ENCODE assay signal across 8 mouse cellular contexts in the genomic region with DNA sequence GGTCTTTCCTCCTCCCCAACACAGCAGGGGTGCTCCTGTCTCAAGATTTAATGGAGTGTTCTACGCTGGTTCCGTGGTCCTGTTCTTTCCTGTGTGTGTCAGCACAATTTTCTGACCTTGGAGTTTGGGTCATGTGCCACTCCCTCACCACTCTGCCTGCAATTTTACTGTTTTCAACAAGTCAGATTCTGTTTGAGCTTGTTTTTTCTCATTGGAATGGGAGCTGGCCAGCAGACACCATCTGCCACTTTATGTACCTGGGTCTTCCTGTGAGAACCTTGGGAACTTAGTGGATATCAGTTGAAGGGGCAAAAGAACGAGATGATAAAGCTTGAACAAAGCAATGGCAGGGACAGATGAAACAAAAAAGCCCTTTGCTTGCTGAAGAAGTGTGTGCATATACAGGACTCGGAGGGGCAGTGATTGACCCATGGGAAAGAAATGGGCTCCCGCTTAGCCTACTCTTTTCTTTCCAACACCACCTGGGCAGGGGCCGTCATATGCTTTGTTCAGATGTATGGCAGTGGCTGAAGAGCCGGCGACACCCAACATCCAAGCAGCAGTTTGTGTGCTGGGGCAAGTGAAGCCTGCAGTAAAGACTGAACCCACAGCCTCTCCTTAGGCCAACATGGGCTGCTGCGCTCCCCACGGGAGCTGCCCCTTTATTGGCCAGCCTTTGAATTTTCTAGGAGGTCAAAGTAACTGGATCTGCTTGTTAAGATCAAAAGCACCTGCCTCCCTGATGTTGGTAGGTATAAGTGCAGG. TPM values are rescaled to one million over a fixed set of nuclear protein-coding genes. Genes with fewer than 3 reads are reported as not detected.
DNase-seq lines count a peak whose midpoint lies in the region; ATAC-seq and TF ChIP-seq lines count a peak whose summit lies in the region.

No protein-coding gene starts in this region.

- peak overlapping the region; percentile 99 for H3K4me2 ChIP-seq in limb, embryonic 13.5 days (replicated peaks)
- H3K4me2 ChIP-seq in stomach, postnatal 0 days (replicated peaks; ENCODE audit: low read depth), result peak overlapping the region; percentile 100

- DNase-seq in embryo, embryonic 10.5 days (ENCODE audit: low spot score), result peak; percentile 39
- DNase-seq in embryo, embryonic 9.5 days (ENCODE audit: extremely low spot score), result no peak
- no peak for DNase-seq in testis, postnatal 14 days (ENCODE audit: low spot score)
- DNase-seq in stomach, postnatal 0 days (ENCODE audit: low spot score), result no peak
- no peak for DNase-seq in gastrocnemius, postnatal 4 days (ENCODE audit: low spot score in 2 of 2)
- no peak for DNase-seq in adipocyte (ENCODE audit: low spot score)

- no peaks in the 10 kb centered on the region for H3K9me3 ChIP-seq in limb, embryonic 13.5 days
- H3K9me3 ChIP-seq in stomach, postnatal 0 days (ENCODE audit: control insufficient read depth, low read length), result no peaks in the 10 kb centered on the region

- peak overlapping the region; percentile 93 for H3K4me3 ChIP-seq in testis, adult 2 months (ENCODE audit: control insufficient read depth, low read depth, low read length)
- H3K4me3 ChIP-seq in limb, embryonic 13.5 days, result peak overlapping the region; percentile 86
- peak overlapping the region; percentile 89 for H3K4me3 ChIP-seq in stomach, postnatal 0 days (ENCODE audit: low read depth, low read length)

- no peaks in the 10 kb centered on the region for H3K36me3 ChIP-seq in testis, adult 2 months (ENCODE audit: control insufficient read depth, insufficient read depth, low read length)
- peaks cover 8% of the 10 kb centered on the region; the same call in 1 of the 2 replicates for H3K36me3 ChIP-seq in limb, embryonic 13.5 days
- no peaks in the 10 kb centered on the region for H3K36me3 ChIP-seq in stomach, postnatal 0 days (ENCODE audit: control insufficient read depth, insufficient read depth, low read length)

- H3K9ac ChIP-seq in limb, embryonic 13.5 days, result peak overlapping the region; percentile 96
- H3K9ac ChIP-seq in stomach, postnatal 0 days (ENCODE audit: low read length), result peak overlapping the region; percentile 94

- TF ChIP-seq EP300 in stomach, postnatal 0 days (optimal IDR thresholded peaks at IDR 0.05), result no peak

- H3K4me1 ChIP-seq in testis, adult 2 months (ENCODE audit: control insufficient read depth, insufficient read depth, low read length), result peaks cover 23% of the 10 kb centered on the region
- H3K4me1 ChIP-seq in limb, embryonic 13.5 days, result peaks cover 35% of the 10 kb centered on the region
- peaks cover 4% of the 10 kb centered on the region; the same call in 1 of the 2 replicates for H3K4me1 ChIP-seq in stomach, postnatal 0 days (replicated peaks; ENCODE audit: control insufficient read depth, insufficient read depth)

- WGBS in limb, embryonic 13.5 days, result 35% methylated on average over 10 of the region's 10 CpGs
- WGBS in stomach, postnatal 0 days, result 36% methylated on average over 10 of the region's 10 CpGs

- TF ChIP-seq CTCF in testis, adult 2 months (IDR thresholded peaks at IDR 0.05; ENCODE audit: control insufficient read depth, insufficient read depth, insufficient replicate concordance, low read depth, low read length), result no peak
- TF ChIP-seq CTCF in stomach, postnatal 0 days (IDR thresholded peaks at IDR 0.05; ENCODE audit: low read depth), result no peak

- TF ChIP-seq POLR2A in testis, adult 2 months (IDR thresholded peaks at IDR 0.05; ENCODE audit: control insufficient read depth, low read depth, low read length), result no peak

- no peak for ATAC-seq in limb, embryonic 13.5 days (ENCODE audit: low FRiP score, low read depth)
- peak; percentile 27 for ATAC-seq in stomach, postnatal 0 days (ENCODE audit: low FRiP score, low TSS enrichment)

- no peak overlapping the region for H3K27ac ChIP-seq in testis, adult 2 months (ENCODE audit: control insufficient read depth, insufficient read depth, low read depth, low read length)
- H3K27ac ChIP-seq in limb, embryonic 13.5 days, result peak overlapping the region; percentile 88; the same call in 1 of the 2 replicates
- H3K27ac ChIP-seq in stomach, postnatal 0 days (replicated peaks), result peak overlapping the region; percentile 94

- H3K27me3 ChIP-seq in testis, adult 2 months (ENCODE audit: control insufficient read depth, insufficient read depth, low read length), result no peaks in the 10 kb centered on the region
- no peaks in the 10 kb centered on the region for H3K27me3 ChIP-seq in limb, embryonic 13.5 days
- H3K27me3 ChIP-seq in stomach, postnatal 0 days (ENCODE audit: control insufficient read depth, insufficient read depth, low read length), result no peaks in the 10 kb centered on the region

RNA-seq across cellular contexts. Expression of a gene that starts 0.9 kb away (rescaled TPM):
- polyA plus RNA-seq in testis, adult 2 months (2012; rRNA removed), result 9.6 and 11.1 TPM in 2 replicates
- 112 and 113 TPM in 2 replicates for polyA plus RNA-seq in limb, embryonic 13.5 days (2015; fragmentation: Nextera tagmentation; extraction: Ambion mirVana)
- polyA plus RNA-seq in stomach, postnatal 0 days (2015; fragmentation: Nextera tagmentation; extraction: Ambion mirVana), result 55.7 and 56.7 TPM in 2 replicates
- 100 to 1,000 TPM; 117 to 120 TPM for total RNA-seq in gastrocnemius, postnatal 4 days (2021)

RNA-seq across cellular contexts. Expression of a gene that starts 44.7 kb away (rescaled TPM):
- polyA plus RNA-seq in testis, adult 2 months (2012; rRNA removed), result 39.9 and 47.5 TPM in 2 replicates
- polyA plus RNA-seq in limb, embryonic 13.5 days (2015; fragmentation: Nextera tagmentation; extraction: Ambion mirVana), result 60.8 and 61.0 TPM in 2 replicates
- 41.8 and 42.8 TPM in 2 replicates for polyA plus RNA-seq in stomach, postnatal 0 days (2015; fragmentation: Nextera tagmentation; extraction: Ambion mirVana)
- total RNA-seq in gastrocnemius, postnatal 4 days (2021), result 10 to 100 TPM; 36.1 to 40.1 TPM

RNA-seq across cellular contexts. Expression of a gene that starts 44.7 kb away (rescaled TPM):
- polyA plus RNA-seq in testis, adult 2 months (2012; rRNA removed), result 747 and 947 TPM in 2 replicates
- 62.7 and 63.0 TPM in 2 replicates for polyA plus RNA-seq in limb, embryonic 13.5 days (2015; fragmentation: Nextera tagmentation; extraction: Ambion mirVana)
- 34.9 and 36.9 TPM in 2 replicates for polyA plus RNA-seq in stomach, postnatal 0 days (2015; fragmentation: Nextera tagmentation; extraction: Ambion mirVana)
- total RNA-seq in gastrocnemius, postnatal 4 days (2021), result 10 to 100 TPM; 27.5 to 32.1 TPM

RNA-seq across cellular contexts. Expression of a gene that starts 55.9 kb away (rescaled TPM):
- 7.6 and 8.7 TPM in 2 replicates for polyA plus RNA-seq in testis, adult 2 months (2012; rRNA removed)
- 7.2 and 11.0 TPM in 2 replicates for polyA plus RNA-seq in limb, embryonic 13.5 days (2015; fragmentation: Nextera tagmentation; extraction: Ambion mirVana)
- polyA plus RNA-seq in stomach, postnatal 0 days (2015; fragmentation: Nextera tagmentation; extraction: Ambion mirVana), result 1.8 and 3.2 TPM in 2 replicates
- total RNA-seq in gastrocnemius, postnatal 4 days (2021), result 1 to 10 TPM; 5.4 to 5.5 TPM

RNA-seq across cellular contexts. Expression of a gene that starts 56.2 kb away (rescaled TPM):
- 22.6 and 23.8 TPM in 2 replicates for polyA plus RNA-seq in testis, adult 2 months (2012; rRNA removed)
- 105 and 111 TPM in 2 replicates for polyA plus RNA-seq in limb, embryonic 13.5 days (2015; fragmentation: Nextera tagmentation; extraction: Ambion mirVana)
- 72.0 and 72.4 TPM in 2 replicates for polyA plus RNA-seq in stomach, postnatal 0 days (2015; fragmentation: Nextera tagmentation; extraction: Ambion mirVana)
- 10 to 100 TPM; 35.8 TPM for total RNA-seq in gastrocnemius, postnatal 4 days (2021)

Comparison
In these comparisons a context has a peak if more than half of its experiments do, and no peak if none do; other contexts are left out.
1. RNA of a gene that starts 44.7 kb away (polyA plus RNA-seq): 747 to 947 TPM in testis, adult 2 months; 62.7 to 63.0 TPM in limb, embryonic 13.5 days and 34.9 to 36.9 TPM in stomach, postnatal 0 days; every median in the first group is over 10 times any median in the second.
2. Peak in every context shown above with its lines, with median percentiles within 50 percentile points of each other: H3K4me3 ChIP-seq.